Mouse (Mus musculus): ENCODE data around the gene Atraid.
A peak's percentile ranks its signal among the peaks of the same experiment; 100 is the strongest.
"Not testable (repeated sequence)": the region's sequence is repeated elsewhere in the genome, so short reads cannot be mapped to it uniquely, and the experiment has no call there.

Atraid gene

GRCm38 (mm10) chr5:31047848-31048762, at the start of gene Atraid:
Gene Atraid, plus strand, starts transcription at chr5:31048312.
- peak; percentile 97 for DNase-seq (ENCODE audit: low read depth)

- no peak for DNase-seq (ENCODE audit: low read depth)
Measured at GRCm38 (mm10) chr5:30999324-30999723, 48.8 kb upstream of the Atraid start.

GRCm38 (mm10) chr5:31000122-31000521, 48.0 kb upstream of the Atraid start:
- peak; percentile 53 for DNase-seq (ENCODE audit: low read depth)

- DNase-seq (ENCODE audit: low read depth): no peak
Measured at GRCm38 (mm10) chr5:31000993-31001392, 47.1 kb upstream of the Atraid start.

GRCm38 (mm10) chr5:31001560-31001959, 46.6 kb upstream of the Atraid start:
- no peak for DNase-seq (ENCODE audit: low read depth)

GRCm38 (mm10) chr5:31004184-31004583, 43.9 kb upstream of the Atraid start:
- DNase-seq (ENCODE audit: low read depth): peak; percentile 61

GRCm38 (mm10) chr5:31012737-31013136, 35.4 kb upstream of the Atraid start:
- DNase-seq (ENCODE audit: low read depth): no peak

GRCm38 (mm10) chr5:31015913-31016312, 32.2 kb upstream of the Atraid start:
- DNase-seq (ENCODE audit: low read depth): no peak

- DNase-seq (ENCODE audit: low read depth): not testable (repeated sequence)
Measured at GRCm38 (mm10) chr5:31021790-31022189, 26.3 kb upstream of the Atraid start.

- no peak for DNase-seq (ENCODE audit: low read depth)
Measured at GRCm38 (mm10) chr5:31022690-31023089, 25.4 kb upstream of the Atraid start.

GRCm38 (mm10) chr5:31023254-31023653, 24.9 kb upstream of the Atraid start:
- DNase-seq (ENCODE audit: low read depth): no peak

- no peak for DNase-seq (ENCODE audit: low read depth)
Measured at GRCm38 (mm10) chr5:31024641-31025040, 23.5 kb upstream of the Atraid start.

- DNase-seq (ENCODE audit: low read depth): no peak
Measured at GRCm38 (mm10) chr5:31030926-31031325, 17.2 kb upstream of the Atraid start.

- no peak for DNase-seq (ENCODE audit: low read depth)
Measured at GRCm38 (mm10) chr5:31031508-31031907, 16.6 kb upstream of the Atraid start.

- DNase-seq (ENCODE audit: low read depth): no peak
Measured at GRCm38 (mm10) chr5:31034669-31035068, 13.4 kb upstream of the Atraid start.

- DNase-seq (ENCODE audit: low read depth): not testable (repeated sequence)
Measured at GRCm38 (mm10) chr5:31036556-31036955, 11.6 kb upstream of the Atraid start.

- DNase-seq (ENCODE audit: low read depth): no peak
Measured at GRCm38 (mm10) chr5:31038171-31038845, 9.8 kb upstream of the Atraid start.

- DNase-seq (ENCODE audit: low read depth): no peak
Measured at GRCm38 (mm10) chr5:31046416-31046815, 1.7 kb upstream of the Atraid start.

- DNase-seq (ENCODE audit: low read depth): no peak
Measured at GRCm38 (mm10) chr5:31047074-31047473, 1.0 kb upstream of the Atraid start.

GRCm38 (mm10) chr5:31048763-31049641, 890 bp downstream of the Atraid start, which contains the start of gene Slc5a6:
Gene Slc5a6, minus strand, starts transcription at chr5:31048924.
- peak; percentile 62 for DNase-seq (ENCODE audit: low read depth)

GRCm38 (mm10) chr5:31050427-31050826, 2.3 kb downstream of the Atraid start:
- no peak for DNase-seq (ENCODE audit: low read depth)

GRCm38 (mm10) chr5:31053728-31054127, 5.6 kb downstream of the Atraid start:
- DNase-seq (ENCODE audit: low read depth): not testable (repeated sequence)

Data from fibroblast of lung, adult 2 months (primary cell).